Mouse (Mus musculus) embryonic facial prominence, embryonic 14.5 days (tissue): ENCODE measurements at regions not wholly inside any gene's neighbourhood (a gene's known extent, or its start where the extent isn't known, plus 50 kb on each side); places are given as distances from the start of the nearest gene placed in this dataset.
A peak's percentile ranks its signal among the peaks of the same experiment; 100 is the strongest.

Experiments
- ATAC-seq: fragments of 200-750 bp; cut with Nextera tagmentation; 2 replicates; pipeline ENCODE4 v1.8.0; 2017; ENCODE audit warnings: low read depth, moderate number of reproducible peaks, moderate TSS enrichment
- DNase-seq: peaks from one replicate; pipeline ENCODE4 v3.0.0-alpha.2; 2015; ENCODE audit warnings: low spot score
- H3K27ac ChIP-seq: fragments of 300-500 bp; sonication (generic); replicated peaks from 2 replicates; pipeline ENCODE4 v1.5.1; 2014; ENCODE audit warnings: low read depth, mild to moderate bottlenecking, low read length, moderate library complexity
- H3K27me3 ChIP-seq: fragments of 300-500 bp; sonication (generic); replicated peaks from 2 replicates; pipeline ENCODE4 v1.6.1; 2014; ENCODE audit warnings: low read length; ENCODE audit not compliant: control insufficient read depth, insufficient read depth
- H3K36me3 ChIP-seq: fragments of 300-500 bp; sonication (generic); 2 replicates; pipeline ENCODE4 v1.6.1; 2014; ENCODE audit warnings: low read length, mixed read lengths; ENCODE audit not compliant: control insufficient read depth, insufficient read depth
- H3K4me1 ChIP-seq: fragments of 300-500 bp; sonication (generic); 2 replicates; pipeline ENCODE4 v1.6.1; 2014; ENCODE audit warnings: antibody characterized with exemption, low read length; ENCODE audit not compliant: control insufficient read depth, insufficient read depth
- H3K4me2 ChIP-seq: fragments of 300-500 bp; sonication (generic); 2 replicates; pipeline ENCODE4 v1.6.1; 2014; ENCODE audit warnings: low read depth, mild to moderate bottlenecking, low read length, moderate library complexity, mixed read lengths
- H3K4me3 ChIP-seq: fragments of 300-500 bp; sonication (generic); 2 replicates; pipeline ENCODE4 v1.5.1; 2014; ENCODE audit warnings: low read depth, mild to moderate bottlenecking, low read length
- H3K9ac ChIP-seq: fragments of 300-500 bp; sonication (generic); 2 replicates; pipeline ENCODE4 v1.6.1; 2014; ENCODE audit warnings: low read depth, mild to moderate bottlenecking, low read length, moderate library complexity, mixed read lengths
- H3K9me3 ChIP-seq: fragments of 300-500 bp; sonication (generic); 2 replicates; pipeline ENCODE4 v1.6.1; 2016; ENCODE audit warnings: low read length; ENCODE audit not compliant: control insufficient read depth
- WGBS: fragments of 180-500 bp; shearing (Covaris S2); extraction: QIAGEN DNeasy Blood & Tissue Kit; methylation state at CpG from one replicate; pipeline ENCODE4 v1.1.7; 2014; 5-methylcytosine and 5-hydroxymethylcytosine counted together

DNA sequence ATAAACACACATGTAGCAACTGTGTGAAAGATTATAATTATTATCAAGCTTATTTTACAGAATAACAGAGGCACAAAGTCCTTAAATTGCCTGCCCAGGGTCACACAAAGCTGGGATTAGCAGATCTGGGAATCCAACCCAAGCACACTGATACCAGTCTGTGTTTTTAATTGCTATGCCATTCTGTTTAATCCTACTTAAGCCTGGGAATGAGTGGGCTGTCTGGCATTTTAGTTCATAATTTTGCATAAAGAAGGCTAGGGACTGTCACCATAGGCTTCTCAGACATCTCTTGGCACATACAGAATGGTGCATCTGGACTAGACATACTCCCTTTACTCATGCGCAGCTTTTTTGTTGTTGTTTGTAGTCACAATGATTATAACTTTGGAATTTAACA lies 78.4 kb upstream of the Prmt6 start:
- no peak for ATAC-seq
- Histone ChIP-seq H3K36me3 (no peaks in the 10 kb centered on the region), H3K4me3 (no peak overlapping the region), H3K27me3 (no peaks in the 10 kb centered on the region), H3K9me3 (no peaks in the 10 kb centered on the region), H3K4me2 (no peak overlapping the region), H3K9ac (no peak overlapping the region), H3K4me1 (no peaks in the 10 kb centered on the region), H3K27ac (no peak overlapping the region)
- no peak for DNase-seq
- 89% methylated on average over 1 of the region's 1 CpGs for WGBS

DNA sequence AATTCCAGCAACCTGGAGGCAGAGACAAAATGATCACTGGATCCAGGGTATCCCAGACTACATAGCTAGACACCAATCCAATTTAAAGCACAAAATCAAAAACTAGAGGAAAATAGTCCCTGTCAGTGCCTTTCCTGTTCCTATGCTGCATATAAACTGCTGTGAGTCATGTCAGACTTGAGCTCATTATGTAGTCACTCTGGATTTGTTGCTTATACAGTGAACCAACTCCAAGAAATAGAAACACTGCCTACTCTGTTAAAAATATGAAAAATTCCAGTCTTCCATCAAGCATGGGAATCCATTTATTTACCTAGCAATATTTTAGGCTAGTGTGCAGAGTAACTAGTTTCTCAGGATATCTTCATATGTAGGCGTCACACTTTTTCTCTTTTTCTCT lies 59.5 kb upstream of the Prmt6 start:
- WGBS, result 88% methylated on average over 1 of the region's 1 CpGs
- Histone ChIP-seq H3K9me3 (no peaks in the 10 kb centered on the region), H3K36me3 (no peaks in the 10 kb centered on the region), H3K27ac (no peak overlapping the region), H3K4me2 (no peak overlapping the region), H3K9ac (no peak overlapping the region), H3K4me3 (no peak overlapping the region), H3K27me3 (no peaks in the 10 kb centered on the region), H3K4me1 (no peaks in the 10 kb centered on the region)
- ATAC-seq, result no peak
- no peak for DNase-seq

- Histone ChIP-seq H3K36me3 (no peaks in the 10 kb centered on the region), H3K27ac (no peak overlapping the region), H3K9me3 (no peaks in the 10 kb centered on the region), H3K4me3 (no peak overlapping the region), H3K4me2 (no peak overlapping the region), H3K4me1 (no peaks in the 10 kb centered on the region), H3K27me3 (no peaks in the 10 kb centered on the region), H3K9ac (no peak overlapping the region)
- DNase-seq (peak; percentile 73), ATAC-seq (no peak)
- WGBS, result 70% methylated on average over 2 of the region's 2 CpGs
These were observed 52.4 kb upstream of the Prmt6 start for GRCm38 (mm10) chr3:110303166-110303565.
